Mouse (Mus musculus) G1E (cell line): ENCODE data around the gene Gas2l2. TPM values are rescaled to one million over a fixed set of nuclear protein-coding genes. Genes with fewer than 3 reads are reported as not detected.

Experiments
- ATAC-seq: 2 replicates; pipeline ENCODE4 v1.8.0; 2016; ENCODE audit warnings: mild to moderate bottlenecking; ENCODE audit not compliant: insufficient number of reproducible peaks, poor library complexity, low FRiP score, severe bottlenecking; ENCODE audit errors: extremely low read depth
- DNase-seq: peaks from one replicate; pipeline ENCODE4 v3.0.0; 2012; ENCODE audit warnings: low spot score
- H3K27me3 ChIP-seq: 2 replicates; pipeline ENCODE4 v1.6.1; 2012; ENCODE audit warnings: mild to moderate bottlenecking, low read length, inconsistent platforms; ENCODE audit not compliant: insufficient read depth
- H3K36me3 ChIP-seq: replicated peaks from 2 replicates; pipeline ENCODE3; 2012; ENCODE audit warnings: mild to moderate bottlenecking, inconsistent platforms
- H3K4me1 ChIP-seq: 2 replicates; pipeline ENCODE4 v1.6.1; 2012; ENCODE audit warnings: low read depth, low read length, inconsistent platforms, mixed read lengths; ENCODE audit not compliant: insufficient read depth
- H3K4me3 ChIP-seq: 2 replicates; pipeline ENCODE4 v1.5.1; 2012; ENCODE audit warnings: low read depth, mild to moderate bottlenecking, inconsistent platforms, low read length, moderate library complexity, mixed read lengths
- H3K9me3 ChIP-seq: replicated peaks from 2 replicates; pipeline ENCODE4 v1.6.1; 2012; ENCODE audit warnings: inconsistent platforms
- CTCF ChIP-seq: IDR thresholded peaks from 2 replicates; pipeline ENCODE4 v1.5.1; 2012; ENCODE audit warnings: low read depth, low read length, inconsistent platforms, mixed read lengths
- GATA1 ChIP-seq: IDR thresholded peaks from 2 replicates; pipeline ENCODE4 v1.6.1; 2012; ENCODE audit warnings: borderline replicate concordance, low read length, inconsistent platforms, mixed read lengths
- GATA2 ChIP-seq: IDR thresholded peaks from 2 replicates; pipeline ENCODE4 v1.6.1; 2012; ENCODE audit warnings: low read depth, low read length, inconsistent platforms, borderline replicate concordance
- POLR2AphosphoS5 ChIP-seq: IDR thresholded peaks from 2 replicates; pipeline ENCODE4 v1.6.1; 2012; ENCODE audit warnings: low read depth, low read length, inconsistent platforms; ENCODE audit not compliant: insufficient replicate concordance
- TAL1 ChIP-seq: conservative IDR thresholded peaks from 2 replicates; pipeline ENCODE4 v1.6.1; 2012; ENCODE audit warnings: low read depth, low read length, inconsistent platforms, mixed read lengths
- polyA plus RNA-seq: library from polyadenylated mRNA; stranded (reverse); fragments of >175 nt; gene quantifications from 2 replicates; pipeline ENCODE4 v1.2.3, GENCODE M21; 2012
- total RNA-seq, 2 experiments: library from RNA; stranded (forward) in 1 of 2; stranded (reverse) in 1 of 2; fragments of 200-1000 nt in 1 of 2; fragments of >200 nt in 1 of 2; fragmentation: Nextera tagmentation in 1 of 2; gene quantifications; 2 replicates each; pipeline ENCODE4 v1.2.3; 2014 to 2017

Gene Gas2l2
- total and polyA plus RNA-seq, 3 experiments, result 0.05 TPM; not detected in 2

- no peak overlapping the region for H3K4me3 ChIP-seq
- no peaks in the 10 kb centered on the region for H3K36me3 ChIP-seq
- peaks cover 32% of the 10 kb centered on the region for H3K27me3 ChIP-seq
- ATAC-seq (no peak), DNase-seq (no peak)
- H3K9me3 ChIP-seq, result no peaks in the 10 kb centered on the region
- peaks cover 15% of the 10 kb centered on the region for H3K4me1 ChIP-seq
- TF ChIP-seq TAL1 (no peak), GATA2 (no peak), GATA1 (no peak), CTCF (no peak), POLR2AphosphoS5 (no peak)
Observed at GRCm38 (mm10) chr11:83439426-83440060, 10.3 kb upstream of the Gas2l2 start.

GRCm38 (mm10) chr11:83437377-83437776 lies 8.1 kb upstream of the Gas2l2 start, which contains the start of gene 1700020L24Rik:
Gene 1700020L24Rik, plus strand, starts transcription at chr11:83437677.
- TF ChIP-seq POLR2AphosphoS5 (no peak), GATA2 (no peak), GATA1 (no peak), TAL1 (no peak), CTCF (no peak)
- Histone ChIP-seq H3K4me3 (no peak within 1 kb of the TSS), H3K4me1 (peaks cover 15% of the 10 kb centered on the region), H3K9me3 (no peaks in the 10 kb centered on the region), H3K27me3 (peaks cover 32% of the 10 kb centered on the region), H3K36me3 (no peaks in the 10 kb centered on the region)
- DNase-seq, result no peak
- no peak for ATAC-seq

GRCm38 (mm10) chr11:83432533-83432932 lies 3.3 kb upstream of the Gas2l2 start:
- H3K4me3 ChIP-seq, result no peak overlapping the region
- TF ChIP-seq GATA2 (no peak), POLR2AphosphoS5 (no peak), GATA1 (no peak), CTCF (no peak), TAL1 (no peak)
- no peak for ATAC-seq
- H3K36me3 ChIP-seq, result no peaks in the 10 kb centered on the region
- H3K9me3 ChIP-seq, result no peaks in the 10 kb centered on the region
- peaks cover 22% of the 10 kb centered on the region for H3K27me3 ChIP-seq
- no peak for DNase-seq
- H3K4me1 ChIP-seq, result no peaks in the 10 kb centered on the region

GRCm38 (mm10) chr11:83426964-83427363 lies 2.3 kb downstream of the Gas2l2 start:
- no peak overlapping the region; the same call in 1 of the 2 replicates for H3K4me3 ChIP-seq
- ATAC-seq (no peak), DNase-seq (no peak)
- peaks cover 45% of the 10 kb centered on the region for H3K27me3 ChIP-seq
- H3K4me1 ChIP-seq, result peaks cover 6% of the 10 kb centered on the region
- no peaks in the 10 kb centered on the region for H3K36me3 ChIP-seq
- no peak for TF ChIP-seq CTCF
- H3K9me3 ChIP-seq, result no peaks in the 10 kb centered on the region

- ATAC-seq (no peak), DNase-seq (peak; percentile 46)
- peaks cover 43% of the 10 kb centered on the region for H3K27me3 ChIP-seq
- TF ChIP-seq CTCF (peak; percentile 61), TAL1 (no peak), GATA1 (no peak)
- H3K4me3 ChIP-seq, result no peak overlapping the region
- no peaks in the 10 kb centered on the region for H3K9me3 ChIP-seq
- H3K36me3 ChIP-seq, result no peaks in the 10 kb centered on the region
- peaks cover 6% of the 10 kb centered on the region for H3K4me1 ChIP-seq
Observed at GRCm38 (mm10) chr11:83424681-83425080, 4.6 kb downstream of the Gas2l2 start.

GRCm38 (mm10) chr11:83421305-83421704 lies 8.0 kb downstream of the Gas2l2 start:
- no peaks in the 10 kb centered on the region; the same call in 1 of the 2 replicates for H3K4me1 ChIP-seq
- H3K36me3 ChIP-seq, result no peaks in the 10 kb centered on the region
- ATAC-seq, result no peak
- no peak for TF ChIP-seq GATA1
- TF ChIP-seq CTCF, result no peak
- no peak for TF ChIP-seq TAL1
- TF ChIP-seq GATA2, result no peak
- no peak for TF ChIP-seq POLR2AphosphoS5
- peaks cover 29% of the 10 kb centered on the region for H3K27me3 ChIP-seq
- H3K4me3 ChIP-seq, result no peak overlapping the region
- DNase-seq, result peak; percentile 51
- peaks cover 3% of the 10 kb centered on the region; the same call in 1 of the 2 replicates for H3K9me3 ChIP-seq

- no peak for ATAC-seq
Observed at GRCm38 (mm10) chr11:83420338-83420737, 8.9 kb downstream of the Gas2l2 start.

More at GRCm38 (mm10) chr11:83420338-83420737, 8.9 kb downstream of the Gas2l2 start:
- Histone ChIP-seq H3K9me3 (peaks cover 3% of the 10 kb centered on the region; the same call in 1 of the 2 replicates), H3K4me3 (no peak overlapping the region), H3K4me1 (no peaks in the 10 kb centered on the region), H3K36me3 (no peaks in the 10 kb centered on the region), H3K27me3 (peaks cover 23% of the 10 kb centered on the region)
- DNase-seq, result no peak
- no peak for TF ChIP-seq GATA2
- no peak for TF ChIP-seq GATA1
- no peak for TF ChIP-seq POLR2AphosphoS5
- no peak for TF ChIP-seq TAL1
- no peak for TF ChIP-seq CTCF
